ENCODE assay signal across 23 mouse cellular contexts in genomic region chr15:21153602-21154001, GRCm38 (mm10).
"Had no signal": no experiment of that assay in that cellular context is flagged by ENCODE, and none has a peak within 500 bp of the region (broad histone marks: within the 10 kb centered on the region; RNA-seq: fewer than 3 reads in every experiment).

No protein-coding gene starts in this region.

- DNase-seq: kidney, adult 2 months; kidney, postnatal 25 days; layer of hippocampus, adult 9-11 months; left cerebral cortex, postnatal 4 days; lung, adult 18-20 months; lung, postnatal 10 days; lung, postnatal 36 days; right cerebral cortex, postnatal 14 days; spleen, adult 18-20 months; thymus, adult 18-20 months; thymus, postnatal 14 days; thymus, postnatal 4 days had no signal

- H3K4me1 ChIP-seq: limb, embryonic 12.5 days; limb, embryonic 15.5 days; liver, embryonic 12.5 days; liver, embryonic 15.5 days; lung, embryonic 15.5 days; megakaryocyte, embryonic 14.5 days; midbrain, embryonic 10.5 days; midbrain, embryonic 13.5 days; stomach, embryonic 15.5 days had no signal

- H3K9ac ChIP-seq: limb, embryonic 12.5 days; limb, embryonic 15.5 days; liver, embryonic 12.5 days; liver, embryonic 15.5 days; lung, embryonic 15.5 days; midbrain, embryonic 13.5 days; stomach, embryonic 15.5 days had no signal

- H3K36me3 ChIP-seq: limb, embryonic 12.5 days; limb, embryonic 15.5 days; liver, embryonic 12.5 days; liver, embryonic 15.5 days; lung, embryonic 15.5 days; midbrain, embryonic 10.5 days; midbrain, embryonic 13.5 days; stomach, embryonic 15.5 days had no signal

- H3K4me3 ChIP-seq: layer of hippocampus, adult 2 months; limb, embryonic 12.5 days; limb, embryonic 15.5 days; liver, embryonic 12.5 days; liver, embryonic 15.5 days; lung, embryonic 15.5 days; megakaryocyte, embryonic 14.5 days; midbrain, embryonic 10.5 days; midbrain, embryonic 13.5 days; stomach, embryonic 15.5 days had no signal

- ATAC-seq: liver, embryonic 12.5 days; midbrain, embryonic 13.5 days had no signal

- H3K9me3 ChIP-seq: limb, embryonic 12.5 days; limb, embryonic 15.5 days; liver, embryonic 12.5 days; liver, embryonic 15.5 days; lung, embryonic 15.5 days; megakaryocyte, embryonic 14.5 days; midbrain, embryonic 10.5 days; midbrain, embryonic 13.5 days; stomach, embryonic 15.5 days had no signal

- H3K27ac ChIP-seq: kidney, postnatal 0 days; layer of hippocampus, adult 2 months; limb, embryonic 12.5 days; limb, embryonic 15.5 days; liver, embryonic 12.5 days; liver, embryonic 15.5 days; lung, embryonic 15.5 days; midbrain, embryonic 10.5 days; midbrain, embryonic 13.5 days; stomach, embryonic 15.5 days had no signal

- H3K4me2 ChIP-seq: limb, embryonic 12.5 days; limb, embryonic 15.5 days; liver, embryonic 12.5 days; liver, embryonic 15.5 days; lung, embryonic 15.5 days; midbrain, embryonic 13.5 days; stomach, embryonic 15.5 days had no signal

- H3K27me3 ChIP-seq: limb, embryonic 12.5 days; limb, embryonic 15.5 days; liver, embryonic 12.5 days; liver, embryonic 15.5 days; lung, embryonic 15.5 days; megakaryocyte, embryonic 14.5 days; midbrain, embryonic 13.5 days; stomach, embryonic 15.5 days had no signal
